Mouse (Mus musculus) kidney, adult 11 months (tissue): ENCODE results near the gene Ch25h.

Experiments
- DNase-seq: peaks from one replicate; pipeline ENCODE4 v3.0.0; 2022

The Ch25h gene

GRCm38 (mm10) chr19:34474991-34475971 lies at the start of gene Ch25h:
Gene Ch25h, minus strand, starts transcription at chr19:34475164.
- no peak for DNase-seq

- no peak for DNase-seq
Observed at GRCm38 (mm10) chr19:34524646-34525045, 49.7 kb upstream of the Ch25h start.

GRCm38 (mm10) chr19:34523106-34523725 lies 48.3 kb upstream of the Ch25h start:
- DNase-seq: peak; percentile 46

GRCm38 (mm10) chr19:34521978-34522377 lies 47.0 kb upstream of the Ch25h start:
- DNase-seq: no peak

GRCm38 (mm10) chr19:34521361-34521760 lies 46.4 kb upstream of the Ch25h start:
- DNase-seq: no peak

- DNase-seq: no peak
Observed at GRCm38 (mm10) chr19:34520051-34520450, 45.1 kb upstream of the Ch25h start.

- DNase-seq: no peak
Observed at GRCm38 (mm10) chr19:34519646-34520045, 44.7 kb upstream of the Ch25h start.

GRCm38 (mm10) chr19:34518786-34519185 lies 43.8 kb upstream of the Ch25h start:
- DNase-seq: peak; percentile 54

GRCm38 (mm10) chr19:34517812-34518594 lies 43.0 kb upstream of the Ch25h start:
- DNase-seq: peak; percentile 84

GRCm38 (mm10) chr19:34517197-34517596 lies 42.2 kb upstream of the Ch25h start:
- DNase-seq: no peak

GRCm38 (mm10) chr19:34516346-34516745 lies 41.4 kb upstream of the Ch25h start:
- no peak for DNase-seq

GRCm38 (mm10) chr19:34515681-34516080 lies 40.7 kb upstream of the Ch25h start:
- DNase-seq: no peak

- DNase-seq: no peak
Observed at GRCm38 (mm10) chr19:34511528-34511927, 36.6 kb upstream of the Ch25h start.

- DNase-seq: no peak
Observed at GRCm38 (mm10) chr19:34510717-34511116, 35.8 kb upstream of the Ch25h start.

GRCm38 (mm10) chr19:34505161-34505721 lies 30.3 kb upstream of the Ch25h start:
- no peak for DNase-seq

GRCm38 (mm10) chr19:34500763-34501162 lies 25.8 kb upstream of the Ch25h start:
- DNase-seq: peak; percentile 73

GRCm38 (mm10) chr19:34496353-34496752 lies 21.4 kb upstream of the Ch25h start:
- peak; percentile 87 for DNase-seq

GRCm38 (mm10) chr19:34493859-34494258 lies 18.9 kb upstream of the Ch25h start:
- DNase-seq: no peak

GRCm38 (mm10) chr19:34483547-34483946 lies 8.6 kb upstream of the Ch25h start:
- DNase-seq: no peak

- DNase-seq: no peak
Observed at GRCm38 (mm10) chr19:34474228-34474990, 555 bp downstream of the Ch25h start.

GRCm38 (mm10) chr19:34471703-34472102 lies 3.3 kb downstream of the Ch25h start:
- DNase-seq: no peak

- no peak for DNase-seq
Observed at GRCm38 (mm10) chr19:34468794-34469193, 6.2 kb downstream of the Ch25h start.
